Mouse (Mus musculus) small intestine, adult 2 months (tissue): ENCODE measurements at regions not wholly inside any gene's neighbourhood (a gene's known extent, or its start where the extent isn't known, plus 50 kb on each side); places are given as distances from the start of the nearest gene placed in this dataset.

ENCODE experiments used
- CTCF ChIP-seq: fragments of 200-500 bp; IDR thresholded peaks from 2 replicates; pipeline ENCODE4 v1.5.1; 2012; ENCODE audit warnings: low read depth, mild to moderate bottlenecking, control low read depth, inconsistent platforms, low read length, moderate library complexity, mixed read lengths; ENCODE audit not compliant: insufficient replicate concordance, insufficient read length; ENCODE audit errors: extremely low read depth
- POLR2A ChIP-seq: fragments of 200-500 bp; IDR thresholded peaks from 2 replicates; pipeline ENCODE4 v1.6.1; 2012; ENCODE audit warnings: low read depth, mild to moderate bottlenecking, control low read depth, inconsistent platforms, low read length, moderate library complexity

DNA sequence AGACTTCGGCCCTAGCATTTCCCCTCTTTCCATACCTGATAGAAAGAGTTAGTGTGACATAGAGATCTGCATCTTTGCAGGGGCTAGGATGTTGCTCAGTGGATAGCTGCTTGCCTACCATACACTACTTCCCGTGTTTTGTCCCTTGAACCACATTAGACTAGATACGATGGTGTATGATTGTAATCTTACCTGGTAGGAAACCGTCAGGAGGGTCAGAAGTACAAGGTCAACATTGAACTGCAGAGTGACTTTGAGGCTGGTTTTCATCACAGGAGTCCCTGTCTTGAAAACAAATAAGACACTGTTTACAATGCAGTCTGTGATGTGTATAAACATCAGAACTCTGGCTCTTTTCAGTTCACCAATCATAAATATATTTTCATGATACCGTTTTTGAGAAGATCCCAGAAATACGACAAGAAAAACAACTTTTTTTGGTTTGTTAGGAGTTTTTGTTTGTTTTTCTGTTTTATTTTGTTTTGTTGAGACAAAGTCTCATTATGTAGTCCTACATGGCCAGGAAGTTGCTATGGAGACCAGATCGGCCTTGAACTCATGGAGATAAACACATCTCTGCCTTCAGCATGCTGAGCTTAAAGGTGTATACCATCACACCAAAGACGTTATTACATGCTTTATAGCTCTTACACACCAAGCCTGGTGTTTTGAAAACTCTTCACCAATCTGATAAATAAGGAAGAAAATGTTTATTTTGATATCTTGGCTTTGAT lies 81.2 kb upstream of the Dpyd start:
- TF ChIP-seq CTCF = no peak
- TF ChIP-seq POLR2A = no peak
